Comparison of ENCODE assay signal across 15 mouse cellular contexts in genomic region chr19:7148096-7148495, GRCm38 (mm10). TPM values are rescaled to one million over a fixed set of nuclear protein-coding genes. Genes with fewer than 3 reads are reported as not detected.
DNase-seq lines count a peak whose midpoint lies in the region; ATAC-seq lines count a peak whose summit lies in the region.
"Had no signal": no experiment of that assay in that cellular context is flagged by ENCODE, and none has a peak within 500 bp of the region (broad histone marks: within the 10 kb centered on the region; RNA-seq: fewer than 3 reads in every experiment).

No protein-coding gene starts in this region.

- no peak for ATAC-seq in forebrain, embryonic 12.5 days (ENCODE audit: low FRiP score)
- no peak for ATAC-seq in neural tube, embryonic 12.5 days (ENCODE audit: low FRiP score, low read depth)
- ATAC-seq in neural tube, embryonic 15.5 days (ENCODE audit: low FRiP score): no peak
- ATAC-seq: intestine, postnatal 0 days had no signal

- H3K9me3 ChIP-seq in forebrain, embryonic 12.5 days: no peaks in the 10 kb centered on the region
- no peaks in the 10 kb centered on the region; the same call in 1 of the 2 replicates for H3K9me3 ChIP-seq in forebrain, embryonic 10.5 days
- no peaks in the 10 kb centered on the region for H3K9me3 ChIP-seq in neural tube, embryonic 12.5 days
- no peaks in the 10 kb centered on the region for H3K9me3 ChIP-seq in neural tube, embryonic 15.5 days (replicated peaks)
- H3K9me3 ChIP-seq: G1E had no signal

- H3K4me2 ChIP-seq in forebrain, embryonic 12.5 days: no peak overlapping the region
- peak overlapping the region; percentile 3; the same call in 1 of the 2 replicates for H3K4me2 ChIP-seq in neural tube, embryonic 12.5 days (replicated peaks)
- H3K4me2 ChIP-seq in neural tube, embryonic 15.5 days: no peak overlapping the region

- H3K27me3 ChIP-seq in forebrain, embryonic 12.5 days: peaks cover 45% of the 10 kb centered on the region
- H3K27me3 ChIP-seq in forebrain, embryonic 10.5 days (ENCODE audit: poor library complexity, severe bottlenecking): peaks cover 99% of the 10 kb centered on the region
- peaks cover 32% of the 10 kb centered on the region for H3K27me3 ChIP-seq in neural tube, embryonic 12.5 days (replicated peaks)
- peaks cover 5% of the 10 kb centered on the region; the same call in 1 of the 2 replicates for H3K27me3 ChIP-seq in neural tube, embryonic 15.5 days (replicated peaks)

- no peaks in the 10 kb centered on the region for H3K36me3 ChIP-seq in forebrain, embryonic 12.5 days (replicated peaks)
- H3K36me3 ChIP-seq in forebrain, embryonic 10.5 days (replicated peaks): no peaks in the 10 kb centered on the region
- no peaks in the 10 kb centered on the region for H3K36me3 ChIP-seq in neural tube, embryonic 12.5 days
- no peaks in the 10 kb centered on the region for H3K36me3 ChIP-seq in neural tube, embryonic 15.5 days
- H3K36me3 ChIP-seq: G1E had no signal

- peak overlapping the region; percentile 61; the same call in 1 of the 2 replicates for H3K27ac ChIP-seq in forebrain, embryonic 12.5 days
- no peak overlapping the region for H3K27ac ChIP-seq in forebrain, embryonic 10.5 days
- no peak overlapping the region for H3K27ac ChIP-seq in neural tube, embryonic 12.5 days
- no peak overlapping the region for H3K27ac ChIP-seq in neural tube, embryonic 15.5 days (replicated peaks)

- peaks cover 73% of the 10 kb centered on the region for H3K4me1 ChIP-seq in forebrain, embryonic 12.5 days
- H3K4me1 ChIP-seq in forebrain, embryonic 10.5 days: peaks cover 82% of the 10 kb centered on the region
- H3K4me1 ChIP-seq in neural tube, embryonic 12.5 days: peaks cover 70% of the 10 kb centered on the region
- peaks cover 77% of the 10 kb centered on the region for H3K4me1 ChIP-seq in neural tube, embryonic 15.5 days

- no peak overlapping the region for H3K9ac ChIP-seq in forebrain, embryonic 12.5 days
- no peak overlapping the region for H3K9ac ChIP-seq in neural tube, embryonic 12.5 days
- no peak overlapping the region for H3K9ac ChIP-seq in neural tube, embryonic 15.5 days (replicated peaks)

- WGBS in forebrain, embryonic 12.5 days: 48% methylated on average over 4 of the region's 4 CpGs
- 57% methylated on average over 4 of the region's 4 CpGs for WGBS in forebrain, embryonic 10.5 days
- WGBS in neural tube, embryonic 12.5 days: 46% methylated on average over 4 of the region's 4 CpGs
- WGBS in neural tube, embryonic 15.5 days: 43% methylated on average over 4 of the region's 4 CpGs

- DNase-seq in forebrain, embryonic 10.5 days (ENCODE audit: extremely low spot score, low spot score): no peak
- peak; percentile 69 to 79 for DNase-seq in layer of hippocampus, adult 18-20 months (ENCODE audit: low spot score in 2 of 2)
- peak; percentile 71 for DNase-seq in right cerebral cortex, postnatal 10 days (ENCODE audit: low spot score in 2 of 2)
- DNase-seq in spleen, postnatal 4 days (ENCODE audit: low spot score in 2 of 2): no peak
- no peak for DNase-seq in urinary bladder, postnatal 10 days (ENCODE audit: low spot score)
- DNase-seq: gastrocnemius, postnatal 14 days; kidney, postnatal 36 days; lung, adult 2 months; thymus, adult 18-20 months had no signal

- no peak overlapping the region for H3K4me3 ChIP-seq in forebrain, embryonic 12.5 days (replicated peaks)
- no peak overlapping the region for H3K4me3 ChIP-seq in forebrain, embryonic 10.5 days
- no peak overlapping the region for H3K4me3 ChIP-seq in neural tube, embryonic 12.5 days
- no peak overlapping the region for H3K4me3 ChIP-seq in neural tube, embryonic 15.5 days (replicated peaks)

RNA-seq across cellular contexts. Expression of gene Flrt1, which starts 42.6 kb away (rescaled TPM):
- 7.3 and 8.0 TPM in 2 replicates for polyA plus RNA-seq in forebrain, embryonic 12.5 days (2016; fragmentation: Nextera tagmentation; extraction: Ambion mirVana)
- 4.0 and 4.8 TPM in 2 replicates for polyA plus RNA-seq in forebrain, embryonic 10.5 days (2016; fragmentation: Nextera tagmentation; extraction: Ambion mirVana)
- polyA plus RNA-seq in neural tube, embryonic 12.5 days (2016; fragmentation: Nextera tagmentation; extraction: Ambion mirVana): 7.0 and 9.9 TPM in 2 replicates
- 10.5 and 10.9 TPM in 2 replicates for polyA plus RNA-seq in neural tube, embryonic 15.5 days (2015; fragmentation: Nextera tagmentation; extraction: Ambion mirVana)
- 10 to 100 TPM; 21.6 to 22.0 TPM for total RNA-seq in layer of hippocampus, adult 18-20 months (2021)
- total RNA-seq: megakaryocyte-erythroid progenitor cell, adult 5-6 weeks had no signal
- polyA plus RNA-seq: G1E had no signal

RNA-seq across cellular contexts. Expression of gene Otub1, which starts 58.0 kb away (rescaled TPM):
- polyA plus RNA-seq in forebrain, embryonic 12.5 days (2016; fragmentation: Nextera tagmentation; extraction: Ambion mirVana): 220 and 238 TPM in 2 replicates
- polyA plus RNA-seq in forebrain, embryonic 10.5 days (2016; fragmentation: Nextera tagmentation; extraction: Ambion mirVana): 275 and 280 TPM in 2 replicates
- polyA plus RNA-seq in neural tube, embryonic 12.5 days (2016; fragmentation: Nextera tagmentation; extraction: Ambion mirVana): 244 and 249 TPM in 2 replicates
- 226 and 235 TPM in 2 replicates for polyA plus RNA-seq in neural tube, embryonic 15.5 days (2015; fragmentation: Nextera tagmentation; extraction: Ambion mirVana)
- total RNA-seq in layer of hippocampus, adult 18-20 months (2021): 100 to 1,000 TPM; 306 to 307 TPM

Comparison
In these comparisons a context has a peak if more than half of its experiments do, and no peak if none do; other contexts are left out.
1. DNase-seq: peak in layer of hippocampus, adult 18-20 months (2 of 2) and right cerebral cortex, postnatal 10 days (2 of 2); none in forebrain, embryonic 10.5 days (single experiment), spleen, postnatal 4 days (0 of 2) and urinary bladder, postnatal 10 days (single experiment).